Mouse (Mus musculus) midbrain, embryonic 13.5 days (tissue): ENCODE results near the gene Rgs3. TPM values are rescaled to one million over a fixed set of nuclear protein-coding genes. Genes with fewer than 3 reads are reported as not detected.
A peak's percentile ranks its signal among the peaks of the same experiment; 100 is the strongest.

ENCODE experiments used
- ATAC-seq: fragments of 200-750 bp; cut with Nextera tagmentation; 2 replicates; pipeline ENCODE4 v1.8.0; 2017; ENCODE audit warnings: mild to moderate bottlenecking, moderate TSS enrichment, moderate library complexity
- H3K27ac ChIP-seq: fragments of 300-500 bp; sonication (generic); 2 replicates; pipeline ENCODE4 v1.5.1; 2015; ENCODE audit warnings: inconsistent platforms, mild to moderate bottlenecking, moderate library complexity
- H3K27me3 ChIP-seq: fragments of 300-500 bp; sonication (generic); 2 replicates; pipeline ENCODE4 v1.6.1; 2015; ENCODE audit warnings: mild to moderate bottlenecking, inconsistent platforms
- H3K36me3 ChIP-seq: fragments of 300-500 bp; sonication (generic); 2 replicates; pipeline ENCODE4 v1.6.1; 2015; ENCODE audit warnings: mild to moderate bottlenecking, inconsistent platforms
- H3K4me1 ChIP-seq: fragments of 300-500 bp; sonication (generic); replicated peaks from 2 replicates; pipeline ENCODE4 v1.6.1; 2015; ENCODE audit warnings: inconsistent platforms
- H3K4me2 ChIP-seq: fragments of 300-500 bp; sonication (generic); replicated peaks from 2 replicates; pipeline ENCODE4 v1.6.1; 2015; ENCODE audit warnings: moderate library complexity, mild to moderate bottlenecking, inconsistent platforms
- H3K4me3 ChIP-seq: fragments of 300-500 bp; sonication (generic); replicated peaks from 2 replicates; pipeline ENCODE4 v1.5.1; 2015; ENCODE audit warnings: mild to moderate bottlenecking, inconsistent platforms
- H3K9ac ChIP-seq: fragments of 300-500 bp; sonication (generic); replicated peaks from 2 replicates; pipeline ENCODE4 v1.6.1; 2015; ENCODE audit warnings: mild to moderate bottlenecking, inconsistent platforms
- H3K9me3 ChIP-seq: fragments of 300-500 bp; sonication (generic); 2 replicates; pipeline ENCODE4 v1.6.1; 2016; ENCODE audit warnings: mild to moderate bottlenecking, inconsistent platforms
- WGBS: fragments of 180-500 bp; shearing (Covaris S2); methylation state at CpG from one replicate; pipeline ENCODE4 v1.1.7; 2015; 5-methylcytosine and 5-hydroxymethylcytosine counted together
- polyA plus RNA-seq: library from polyadenylated mRNA; unstranded; fragments of >200 nt; fragmentation: Nextera tagmentation; extraction: Ambion mirVana; gene quantifications from 2 replicates; pipeline ENCODE4 v1.2.1, GENCODE M21; 2015

Rgs3 gene
- polyA plus RNA-seq, 1 experiment from 2014 or later: 70.0 TPM

- Histone ChIP-seq H3K36me3 (peaks cover 42% of the 10 kb centered on the region), H3K9ac (no peak overlapping the region), H3K4me1 (peaks cover 21% of the 10 kb centered on the region), H3K4me2 (no peak overlapping the region), H3K9me3 (no peaks in the 10 kb centered on the region), H3K4me3 (no peak overlapping the region), H3K27ac (no peak overlapping the region), H3K27me3 (no peaks in the 10 kb centered on the region)
- 96% methylated on average over 13 of the region's 13 CpGs for WGBS
- ATAC-seq: no peak
Measured at GRCm38 (mm10) chr4:62704204-62704603, 144.6 kb downstream of the Rgs3 start.

DNA sequence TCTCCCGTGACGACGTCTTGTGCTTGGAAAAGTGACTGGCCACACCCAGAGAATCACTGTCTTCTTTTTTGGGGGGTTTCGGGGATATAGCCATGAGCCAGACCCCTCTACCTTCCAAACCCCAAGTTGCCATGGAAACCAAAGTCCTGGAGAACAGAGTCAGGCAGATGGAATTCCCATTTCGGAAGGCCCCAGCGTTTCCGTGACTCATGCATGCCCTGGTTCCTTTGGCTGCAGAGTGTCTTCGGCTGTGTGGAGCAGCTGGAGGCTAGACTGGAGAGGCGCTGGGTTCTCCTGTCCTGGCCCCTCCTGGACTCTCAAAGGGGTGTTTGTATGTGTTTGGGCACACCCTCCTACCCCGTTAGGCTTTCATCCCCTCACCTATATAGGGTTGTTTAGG, 145.4 kb downstream of the Rgs3 start:
- no peak overlapping the region for H3K9ac ChIP-seq
- H3K4me2 ChIP-seq: no peak overlapping the region
- H3K27me3 ChIP-seq: no peaks in the 10 kb centered on the region
- peak; percentile 25; the same call in 1 of the 2 replicates for ATAC-seq
- peaks cover 13% of the 10 kb centered on the region for H3K4me1 ChIP-seq
- H3K4me3 ChIP-seq: no peak overlapping the region
- WGBS: 74% methylated on average over 10 of the region's 10 CpGs
- peaks cover 38% of the 10 kb centered on the region for H3K36me3 ChIP-seq
- no peak overlapping the region for H3K27ac ChIP-seq
- H3K9me3 ChIP-seq: no peaks in the 10 kb centered on the region

DNA sequence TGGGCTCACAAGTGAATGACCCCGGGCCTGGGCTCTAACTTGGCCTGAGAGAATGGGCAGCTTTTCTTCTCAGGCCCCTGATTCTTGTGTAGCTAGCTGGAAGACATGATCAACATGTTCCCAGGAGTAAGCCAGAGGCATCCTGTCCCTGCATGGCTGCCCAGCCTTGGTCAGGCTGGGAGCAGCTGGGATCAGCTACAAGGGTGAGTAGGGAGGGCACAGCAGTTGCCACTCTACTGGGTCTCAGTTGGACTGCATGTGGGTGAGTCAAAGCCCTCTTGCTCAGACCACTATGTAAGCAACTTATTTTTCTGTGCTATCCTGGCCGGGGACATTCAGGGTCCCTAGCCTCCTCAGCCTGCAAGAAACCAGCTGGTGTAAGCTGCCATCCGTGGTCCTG, 146.1 kb downstream of the Rgs3 start:
- Histone ChIP-seq H3K4me2 (no peak overlapping the region), H3K36me3 (peaks cover 30% of the 10 kb centered on the region), H3K27ac (no peak overlapping the region), H3K4me3 (no peak overlapping the region), H3K4me1 (0 out of 2 replicates have a peak, but pooled peaks cover 5% of the 10 kb centered on the region), H3K9ac (no peak overlapping the region), H3K27me3 (no peaks in the 10 kb centered on the region), H3K9me3 (no peaks in the 10 kb centered on the region)
- 58% methylated on average over 3 of the region's 3 CpGs for WGBS
- ATAC-seq: no peak

DNA sequence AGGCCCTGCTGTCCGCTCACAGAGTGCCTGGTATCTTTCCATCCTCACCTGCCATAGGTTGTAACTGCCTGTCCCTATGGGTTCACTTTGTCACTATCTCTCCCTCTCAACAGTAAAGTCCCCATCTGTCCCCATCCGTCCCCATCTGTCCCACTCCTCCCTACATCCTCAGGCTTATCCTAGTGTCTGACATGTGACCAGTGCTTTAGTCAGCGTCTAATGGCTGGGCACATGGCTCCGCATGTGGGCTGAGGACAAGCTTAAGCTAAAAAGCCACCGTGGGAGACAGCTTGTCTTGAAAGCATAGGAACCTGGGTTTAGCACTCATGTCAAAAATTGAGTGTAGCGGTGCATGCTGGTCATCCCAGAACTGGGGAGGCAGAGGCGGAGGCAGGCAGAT, 148.4 kb downstream of the Rgs3 start:
- Histone ChIP-seq H3K27me3 (no peaks in the 10 kb centered on the region), H3K4me1 (0 out of 2 replicates have a peak, but pooled peaks cover 5% of the 10 kb centered on the region), H3K4me2 (no peak overlapping the region), H3K9ac (no peak overlapping the region), H3K4me3 (no peak overlapping the region), H3K27ac (no peak overlapping the region), H3K36me3 (peaks cover 16% of the 10 kb centered on the region), H3K9me3 (no peaks in the 10 kb centered on the region)
- 77% methylated on average over 7 of the region's 7 CpGs for WGBS
- ATAC-seq: peak; percentile 15; the same call in 1 of the 2 replicates

DNA sequence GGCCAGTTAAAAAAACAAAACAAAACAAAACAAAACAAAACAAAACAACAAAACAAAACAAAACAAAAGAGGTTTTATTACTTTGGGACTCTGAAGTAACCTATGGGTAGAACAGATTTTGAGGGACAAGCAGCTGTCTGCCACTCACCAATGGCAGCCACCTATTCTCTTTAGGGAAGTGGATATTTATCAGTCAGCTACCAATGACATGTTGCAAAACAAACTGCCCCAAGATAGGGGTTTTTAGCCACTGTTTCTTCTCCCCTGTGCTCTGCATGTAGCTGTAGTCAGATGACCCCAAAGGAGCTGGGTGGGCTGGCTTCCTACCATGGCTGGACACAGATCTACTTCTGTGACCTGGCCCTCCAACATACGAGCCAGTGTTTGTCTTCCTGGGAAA, 149.3 kb downstream of the Rgs3 start:
- Histone ChIP-seq H3K27ac (no peak overlapping the region), H3K4me1 (0 out of 2 replicates have a peak, but pooled peaks cover 5% of the 10 kb centered on the region), H3K9ac (no peak overlapping the region), H3K9me3 (no peaks in the 10 kb centered on the region), H3K36me3 (peaks cover 7% of the 10 kb centered on the region), H3K4me2 (no peak overlapping the region), H3K4me3 (no peak overlapping the region), H3K27me3 (no peaks in the 10 kb centered on the region)
- 76% methylated on average over 1 of the region's 1 CpGs for WGBS
- ATAC-seq: no peak

DNA sequence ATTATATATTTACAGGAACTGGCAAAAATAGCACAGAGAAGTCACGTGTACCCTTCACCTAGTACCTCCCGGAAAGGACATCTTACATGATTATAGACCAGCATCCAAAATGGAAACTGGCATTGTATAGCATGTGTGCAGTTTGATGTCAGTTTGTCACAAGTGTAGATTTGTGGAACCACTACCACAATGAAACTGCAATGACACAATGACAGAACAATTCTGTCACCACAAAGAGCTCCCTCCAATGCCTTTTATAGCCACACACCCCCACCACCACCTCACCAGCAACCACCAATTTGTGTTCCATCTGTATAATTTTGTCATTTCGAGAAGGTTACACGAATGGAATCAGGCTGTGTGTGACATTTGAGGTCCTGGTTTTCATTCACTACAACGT, 149.8 kb downstream of the Rgs3 start:
- 84% methylated on average over 5 of the region's 5 CpGs for WGBS
- H3K4me1 ChIP-seq: 0 out of 2 replicates have a peak, but pooled peaks cover 5% of the 10 kb centered on the region

GRCm38 (mm10) chr4:62711159-62711558, 151.5 kb downstream of the Rgs3 start:
- no peak overlapping the region for H3K9ac ChIP-seq
- no peak for ATAC-seq
- no peaks in the 10 kb centered on the region for H3K27me3 ChIP-seq
- H3K4me1 ChIP-seq: no peaks in the 10 kb centered on the region
- no peak overlapping the region for H3K4me2 ChIP-seq
- H3K27ac ChIP-seq: no peak overlapping the region
- H3K36me3 ChIP-seq: no peaks in the 10 kb centered on the region
- 86% methylated on average over 7 of the region's 7 CpGs for WGBS
- H3K9me3 ChIP-seq: no peaks in the 10 kb centered on the region
- no peak overlapping the region for H3K4me3 ChIP-seq

More for the DNA sequence above, 149.8 kb downstream of the Rgs3 start:
- ATAC-seq: no peak
- no peak overlapping the region for H3K4me2 ChIP-seq
- H3K36me3 ChIP-seq: peaks cover 2% of the 10 kb centered on the region
- H3K9ac ChIP-seq: no peak overlapping the region
- H3K27ac ChIP-seq: no peak overlapping the region
- no peaks in the 10 kb centered on the region for H3K9me3 ChIP-seq
- H3K27me3 ChIP-seq: no peaks in the 10 kb centered on the region
- H3K4me3 ChIP-seq: no peak overlapping the region

GRCm38 (mm10) chr4:62711582-62711981, 151.9 kb downstream of the Rgs3 start:
- Histone ChIP-seq H3K27me3 (no peaks in the 10 kb centered on the region), H3K9ac (no peak overlapping the region), H3K4me3 (no peak overlapping the region), H3K9me3 (no peaks in the 10 kb centered on the region), H3K4me2 (no peak overlapping the region), H3K4me1 (no peaks in the 10 kb centered on the region), H3K27ac (no peak overlapping the region), H3K36me3 (no peaks in the 10 kb centered on the region)
- 78% methylated on average over 4 of the region's 4 CpGs for WGBS
- no peak for ATAC-seq

GRCm38 (mm10) chr4:62720861-62721260, 161.2 kb downstream of the Rgs3 start:
- no peak overlapping the region for H3K27ac ChIP-seq
- H3K4me2 ChIP-seq: no peak overlapping the region
- no peaks in the 10 kb centered on the region for H3K36me3 ChIP-seq
- H3K9me3 ChIP-seq: no peaks in the 10 kb centered on the region; the same call in 1 of the 2 replicates
- H3K9ac ChIP-seq: no peak overlapping the region
- ATAC-seq: no peak
- no peaks in the 10 kb centered on the region for H3K27me3 ChIP-seq
- peaks cover 5% of the 10 kb centered on the region; the same call in 1 of the 2 replicates for H3K4me1 ChIP-seq
- no peak overlapping the region for H3K4me3 ChIP-seq

DNA sequence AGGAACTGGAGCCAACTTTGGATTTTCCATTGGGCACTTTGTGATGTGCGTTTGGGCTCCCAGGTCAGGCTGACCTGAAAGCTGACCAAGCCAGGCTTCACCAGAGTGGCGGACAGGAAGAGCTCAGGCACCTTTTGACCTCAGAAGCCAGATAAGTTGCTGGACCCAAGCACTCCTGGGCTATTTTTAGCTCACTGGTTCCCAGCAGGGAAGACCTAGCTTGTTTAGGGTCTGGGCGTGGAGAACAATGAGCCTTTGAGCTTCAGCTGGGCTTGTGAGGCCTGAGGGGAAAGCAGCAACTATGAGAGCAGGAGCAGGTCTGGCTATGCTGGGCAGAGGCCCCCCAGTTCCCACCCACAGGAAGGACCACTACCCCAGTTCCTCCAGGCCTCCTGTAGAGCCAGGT, 162.4 kb downstream of the Rgs3 start:
- no peak overlapping the region for H3K27ac ChIP-seq
- no peaks in the 10 kb centered on the region for H3K36me3 ChIP-seq
- no peak overlapping the region for H3K4me3 ChIP-seq
- no peak for ATAC-seq
- H3K9ac ChIP-seq: no peak overlapping the region
- H3K4me2 ChIP-seq: no peak overlapping the region
- H3K9me3 ChIP-seq: no peaks in the 10 kb centered on the region; the same call in 1 of the 2 replicates
- WGBS: 43% methylated on average over 3 of the region's 3 CpGs
- no peaks in the 10 kb centered on the region for H3K27me3 ChIP-seq
- peaks cover 5% of the 10 kb centered on the region; the same call in 1 of the 2 replicates for H3K4me1 ChIP-seq

- Histone ChIP-seq H3K27me3 (no peaks in the 10 kb centered on the region), H3K4me2 (no peak overlapping the region), H3K4me1 (peaks cover 7% of the 10 kb centered on the region; the same call in 1 of the 2 replicates), H3K4me3 (no peak overlapping the region), H3K9me3 (no peaks in the 10 kb centered on the region; the same call in 1 of the 2 replicates), H3K27ac (no peak overlapping the region), H3K9ac (no peak overlapping the region), H3K36me3 (no peaks in the 10 kb centered on the region)
- WGBS: 91% methylated on average over 5 of the region's 5 CpGs
- no peak for ATAC-seq
Measured at GRCm38 (mm10) chr4:62723795-62724194, 164.1 kb downstream of the Rgs3 start.

DNA sequence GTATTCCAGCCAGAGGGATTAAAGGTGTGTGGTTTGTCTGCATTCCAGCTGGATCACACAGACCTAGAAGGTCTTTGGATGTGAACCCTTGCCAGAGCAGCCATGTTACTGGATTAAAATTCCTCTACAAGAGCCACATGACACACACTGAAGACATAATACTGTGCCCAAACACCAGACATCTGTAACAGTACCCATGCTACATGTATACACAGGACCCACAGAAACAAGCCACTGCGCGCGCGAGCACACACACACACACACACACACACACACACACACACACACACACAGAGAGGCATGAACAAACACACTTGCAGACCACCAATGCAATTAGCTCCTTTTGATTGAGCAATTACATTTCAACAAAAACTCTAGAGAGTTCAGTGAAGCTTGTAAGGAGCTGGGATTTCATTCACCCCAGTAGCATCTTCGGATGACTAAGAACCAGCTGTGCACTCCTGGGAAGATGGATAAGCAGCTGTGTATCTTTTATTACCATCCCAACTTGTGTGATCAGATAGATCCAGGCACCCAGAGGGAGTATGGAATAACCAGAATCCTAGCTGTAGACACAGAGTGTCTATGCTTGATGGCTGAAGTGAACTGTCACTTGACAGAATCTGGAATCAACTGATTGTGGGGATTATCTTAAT, 166.8 kb downstream of the Rgs3 start:
- Histone ChIP-seq H3K27ac (no peak overlapping the region), H3K4me2 (no peak overlapping the region), H3K9me3 (no peaks in the 10 kb centered on the region; the same call in 1 of the 2 replicates), H3K36me3 (no peaks in the 10 kb centered on the region), H3K4me3 (no peak overlapping the region), H3K9ac (no peak overlapping the region), H3K4me1 (peaks cover 7% of the 10 kb centered on the region; the same call in 1 of the 2 replicates), H3K27me3 (no peaks in the 10 kb centered on the region)
- ATAC-seq: no peak
- WGBS: 75% methylated on average over 5 of the region's 5 CpGs
